24 mouse cellular contexts compared by ENCODE assay signal in genomic region chr17:11867334-11868095, GRCm38 (mm10).
DNase-seq lines count a peak whose midpoint lies in the region; ATAC-seq and TF ChIP-seq lines count a peak whose summit lies in the region.
"Had no signal": no experiment of that assay in that cellular context is flagged by ENCODE, and none has a peak within 500 bp of the region (broad histone marks: within the 10 kb centered on the region; RNA-seq: fewer than 3 reads in every experiment).

No protein-coding gene starts in this region.

- no peak for TF ChIP-seq POLR2A in kidney, adult 2 months (IDR thresholded peaks at IDR 0.05; ENCODE audit: low read depth, low read length)

- peak; percentile 14 for DNase-seq in embryo, embryonic 10.5 days (ENCODE audit: low spot score)
- DNase-seq in embryo, embryonic 9.5 days (ENCODE audit: extremely low spot score): no peak
- peak; percentile 14 for DNase-seq in kidney, adult 2 months
- peak; percentile 79 for DNase-seq in ES-CJ7 (ENCODE audit: low read depth, low spot score)
- DNase-seq: adrenal gland, adult 8-10 months; cerebellum, adult 2 months; cerebellum, postnatal 14 days; gastrocnemius, adult 2 months; gastrocnemius, postnatal 36 days; layer of hippocampus, postnatal 36 days; left cerebral cortex, postnatal 4 days; lung, postnatal 36 days; right cerebral cortex, postnatal 25 days; thymus, postnatal 14 days had no signal

- H3K4me3 ChIP-seq in kidney, adult 2 months (ENCODE audit: insufficient read depth, low read depth, low read length): no peak overlapping the region
- H3K4me3 ChIP-seq in kidney, embryonic 14.5 days (ENCODE audit: low read length): no peak overlapping the region
- H3K4me3 ChIP-seq in intestine, embryonic 16.5 days (ENCODE audit: low read length): no peak overlapping the region
- no peak overlapping the region for H3K4me3 ChIP-seq in hindbrain, embryonic 13.5 days
- H3K4me3 ChIP-seq: embryonic facial prominence, embryonic 13.5 days; forebrain, embryonic 10.5 days; forebrain, embryonic 15.5 days; gastrocnemius, adult 2 months; hindbrain, embryonic 12.5 days; limb, embryonic 15.5 days had no signal

- no peaks in the 10 kb centered on the region for H3K4me1 ChIP-seq in kidney, adult 2 months (ENCODE audit: control insufficient read depth, insufficient read depth, low read length)
- H3K4me1 ChIP-seq in kidney, embryonic 14.5 days (ENCODE audit: control insufficient read depth, insufficient read depth, low read length): no peaks in the 10 kb centered on the region
- H3K4me1 ChIP-seq in intestine, embryonic 16.5 days (ENCODE audit: control insufficient read depth, insufficient read depth, low read length): no peaks in the 10 kb centered on the region
- H3K4me1 ChIP-seq in hindbrain, embryonic 13.5 days (replicated peaks): no peaks in the 10 kb centered on the region
- H3K4me1 ChIP-seq: embryonic facial prominence, embryonic 13.5 days; hindbrain, embryonic 12.5 days; limb, embryonic 15.5 days had no signal

- H3K9me3 ChIP-seq in kidney, embryonic 14.5 days (ENCODE audit: control insufficient read depth, low read length): no peaks in the 10 kb centered on the region
- no peaks in the 10 kb centered on the region for H3K9me3 ChIP-seq in intestine, embryonic 16.5 days (ENCODE audit: control insufficient read depth, low read length)
- no peaks in the 10 kb centered on the region for H3K9me3 ChIP-seq in hindbrain, embryonic 13.5 days
- H3K9me3 ChIP-seq: embryonic facial prominence, embryonic 13.5 days; forebrain, embryonic 10.5 days; forebrain, embryonic 15.5 days; hindbrain, embryonic 12.5 days; limb, embryonic 15.5 days had no signal

- H3K27ac ChIP-seq in kidney, adult 2 months (ENCODE audit: insufficient read depth, low read depth, low read length): no peak overlapping the region
- no peak overlapping the region for H3K27ac ChIP-seq in kidney, embryonic 14.5 days (ENCODE audit: low read depth, low read length)
- no peak overlapping the region for H3K27ac ChIP-seq in intestine, embryonic 16.5 days (ENCODE audit: low read length)
- no peak overlapping the region for H3K27ac ChIP-seq in hindbrain, embryonic 13.5 days
- H3K27ac ChIP-seq: embryonic facial prominence, embryonic 13.5 days; forebrain, embryonic 10.5 days; forebrain, embryonic 15.5 days; gastrocnemius, adult 2 months; hindbrain, embryonic 12.5 days; limb, embryonic 15.5 days had no signal

- no peak overlapping the region for H3K4me2 ChIP-seq in kidney, embryonic 14.5 days (replicated peaks; ENCODE audit: low read depth, low read length)
- no peak overlapping the region for H3K4me2 ChIP-seq in intestine, embryonic 16.5 days (ENCODE audit: low read depth, low read length)
- no peak overlapping the region for H3K4me2 ChIP-seq in hindbrain, embryonic 13.5 days
- H3K4me2 ChIP-seq: embryonic facial prominence, embryonic 13.5 days; forebrain, embryonic 15.5 days; hindbrain, embryonic 12.5 days; limb, embryonic 15.5 days; midbrain, embryonic 11.5 days had no signal

- WGBS in kidney, adult 2 months: 59% methylated on average over 13 of the region's 13 CpGs
- WGBS in kidney, embryonic 14.5 days: 59% methylated on average over 13 of the region's 13 CpGs
- 39% methylated on average over 13 of the region's 13 CpGs for WGBS in intestine, embryonic 16.5 days
- 69% methylated on average over 13 of the region's 13 CpGs for WGBS in hindbrain, embryonic 13.5 days

- TF ChIP-seq CTCF in kidney, adult 2 months (conservative IDR thresholded peaks at IDR 0.05; ENCODE audit: insufficient read depth, insufficient read length, low read depth, low read length): no peak

- no peak for ATAC-seq in kidney, embryonic 14.5 days (ENCODE audit: low FRiP score, low TSS enrichment)
- ATAC-seq in intestine, embryonic 16.5 days: peak; percentile 74
- no peak for ATAC-seq in hindbrain, embryonic 13.5 days (ENCODE audit: low FRiP score)
- ATAC-seq: forebrain, embryonic 15.5 days; midbrain, embryonic 16.5 days had no signal

- H3K27me3 ChIP-seq in kidney, adult 2 months (replicated peaks; ENCODE audit: control insufficient read depth, insufficient read depth, low read length): no peaks in the 10 kb centered on the region
- no peaks in the 10 kb centered on the region for H3K27me3 ChIP-seq in kidney, embryonic 14.5 days (ENCODE audit: control insufficient read depth, insufficient read depth, low read length)
- no peaks in the 10 kb centered on the region for H3K27me3 ChIP-seq in intestine, embryonic 16.5 days (replicated peaks; ENCODE audit: control insufficient read depth, insufficient read depth, low read length)
- H3K27me3 ChIP-seq in hindbrain, embryonic 13.5 days: 0 out of 2 replicates have a peak, but pooled peaks cover 5% of the 10 kb centered on the region
- H3K27me3 ChIP-seq: embryonic facial prominence, embryonic 13.5 days; forebrain, embryonic 15.5 days; hindbrain, embryonic 12.5 days; limb, embryonic 15.5 days had no signal

- no peak overlapping the region for H3K9ac ChIP-seq in kidney, embryonic 14.5 days (ENCODE audit: low read depth, low read length)
- H3K9ac ChIP-seq in intestine, embryonic 16.5 days (ENCODE audit: low read depth, low read length): no peak overlapping the region
- no peak overlapping the region for H3K9ac ChIP-seq in hindbrain, embryonic 13.5 days
- H3K9ac ChIP-seq: embryonic facial prominence, embryonic 13.5 days; forebrain, embryonic 15.5 days; hindbrain, embryonic 12.5 days; limb, embryonic 15.5 days had no signal

- H3K36me3 ChIP-seq in kidney, adult 2 months (ENCODE audit: control insufficient read depth, insufficient read depth, low read length): no peaks in the 10 kb centered on the region
- H3K36me3 ChIP-seq in kidney, embryonic 14.5 days (ENCODE audit: control insufficient read depth, insufficient read depth, low read length): no peaks in the 10 kb centered on the region
- H3K36me3 ChIP-seq in intestine, embryonic 16.5 days (ENCODE audit: control insufficient read depth, insufficient read depth, low read length): no peaks in the 10 kb centered on the region
- no peaks in the 10 kb centered on the region for H3K36me3 ChIP-seq in hindbrain, embryonic 13.5 days
- H3K36me3 ChIP-seq: embryonic facial prominence, embryonic 13.5 days; forebrain, embryonic 10.5 days; forebrain, embryonic 15.5 days; hindbrain, embryonic 12.5 days; limb, embryonic 15.5 days had no signal
